Mouse (Mus musculus) CD8-positive naive resting alpha-beta T cell, adult 57 days (primary cell): ENCODE data around the gene Slc22a27. TPM values are rescaled to one million over a fixed set of nuclear protein-coding genes. Genes with fewer than 3 reads are reported as not detected.

Source experiments
- total RNA-seq: library from RNA; stranded (reverse); gene quantifications from one replicate; pipeline ENCODE4 v1.2.4, GENCODE M21; 2023

Slc22a27 gene
- not detected for total RNA-seq

GRCm38 (mm10) chr19:7965927-7966326 lies at the start of gene Slc22a27:
Gene Slc22a27, minus strand, starts transcription at chr19:7966027.

Other genes with a start within 250 kb of the Slc22a27 start
- gene Slc22a26, start 163.4 kb downstream of the Slc22a27 start, total RNA-seq, result not detected
- gene Slc22a28, start 166.0 kb upstream of the Slc22a27 start, total RNA-seq, result not detected